Mouse (Mus musculus) right cerebral cortex, adult 2 months (tissue): ENCODE data around the gene Plpp2.

Experiments used
- DNase-seq, 2 experiments: peaks; one replicate each; pipeline ENCODE4 v3.0.0; 2021 to 2022; ENCODE audit warnings: low spot score in 2 of 2

Plpp2 gene

DNA sequence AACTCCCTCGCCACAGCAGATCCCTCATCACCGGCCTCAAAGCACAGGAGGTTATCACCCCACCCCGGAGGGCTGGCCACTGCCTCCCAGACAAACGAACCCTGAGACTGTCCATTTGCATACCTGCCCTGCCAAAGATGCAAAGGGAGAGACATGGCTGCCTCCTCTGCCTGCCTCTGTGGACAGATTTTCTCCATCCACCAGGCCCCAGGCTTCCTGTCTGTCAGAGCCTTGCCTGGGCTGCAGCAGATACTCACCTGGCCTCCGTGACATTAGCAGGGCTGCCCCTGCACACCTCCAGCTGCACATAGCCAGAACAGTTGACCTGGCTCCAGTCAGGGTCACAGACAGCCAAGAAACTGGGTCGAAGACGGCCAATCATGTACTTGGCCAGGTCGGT lies 3.4 kb downstream of the Plpp2 start:
- no peak for DNase-seq

DNA sequence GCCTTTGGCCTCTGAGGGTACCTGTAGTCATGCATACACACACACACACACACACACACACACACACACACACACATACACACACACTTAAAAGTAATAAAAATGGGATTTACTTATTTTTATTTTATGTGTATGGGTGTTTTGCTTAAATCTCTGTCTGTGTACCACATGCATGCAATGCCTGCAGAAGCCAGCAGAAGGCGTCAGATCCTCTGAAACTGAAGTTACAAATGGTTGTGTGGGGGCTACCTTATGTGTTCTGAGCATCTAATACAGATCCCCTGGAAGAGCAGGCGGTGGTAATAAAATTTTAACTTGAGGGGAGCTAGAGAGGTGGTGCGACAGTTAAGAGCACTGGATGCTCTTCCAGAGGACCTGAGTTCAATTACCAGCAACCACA lies 5.5 kb downstream of the Plpp2 start:
- DNase-seq: no peak

DNA sequence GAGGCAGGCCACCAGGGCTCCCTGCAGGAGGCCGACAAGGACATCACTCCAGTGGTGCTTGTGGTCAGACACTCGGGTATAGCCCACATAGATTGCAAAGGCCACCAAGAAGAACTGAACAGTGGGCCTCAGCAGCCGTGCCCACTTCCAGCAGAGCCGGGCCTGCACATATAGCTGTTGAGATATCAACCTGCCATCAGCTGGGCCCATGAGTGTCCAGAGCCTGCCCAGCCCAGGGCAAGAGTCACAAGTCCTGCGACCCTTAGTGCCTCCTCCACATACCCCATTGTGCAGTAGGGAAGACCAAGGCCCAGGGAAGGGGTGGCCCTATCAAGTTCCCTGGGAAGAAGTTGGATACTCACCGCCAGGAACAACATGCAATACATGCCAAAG lies 6.1 kb downstream of the Plpp2 start:
- DNase-seq: no peak

DNA sequence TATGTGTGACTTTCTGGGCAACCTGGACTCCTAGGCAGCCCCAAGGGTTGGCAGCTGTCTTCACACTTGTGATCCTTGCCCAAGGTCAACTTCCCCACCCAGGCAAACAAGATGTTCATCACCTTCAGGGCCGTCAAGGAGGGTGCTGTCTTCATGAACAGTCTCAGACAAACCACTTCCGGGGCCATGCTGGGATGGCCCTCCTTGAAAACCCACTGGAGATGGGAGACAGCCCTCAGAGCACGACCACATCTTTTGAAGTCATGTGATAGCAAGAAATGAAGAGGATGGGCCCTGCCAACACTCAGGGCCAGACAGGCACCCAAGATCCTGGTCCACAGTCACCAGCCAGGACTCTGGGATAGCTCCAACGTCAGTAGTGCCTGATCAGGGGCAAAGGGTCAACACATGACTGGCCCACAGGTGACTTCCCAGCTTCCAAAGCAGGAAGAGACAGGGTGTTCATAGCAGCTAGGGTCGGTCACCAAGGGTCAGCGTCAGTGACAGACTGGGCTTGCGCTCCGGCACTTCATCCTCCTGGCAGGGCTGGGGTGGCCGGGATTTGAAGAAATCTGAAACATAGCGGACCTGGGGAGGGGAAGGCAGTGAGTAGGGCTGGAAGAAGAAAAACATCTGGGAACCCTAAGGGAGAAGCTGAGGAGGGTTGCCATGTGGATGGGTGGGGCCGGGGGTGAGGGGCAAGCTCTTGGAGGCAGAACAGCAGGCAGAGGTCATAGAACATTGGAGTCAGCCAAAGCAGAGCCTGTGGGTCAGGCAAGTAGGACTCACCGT lies 6.7 kb downstream of the Plpp2 start:
- DNase-seq: no peak

DNA sequence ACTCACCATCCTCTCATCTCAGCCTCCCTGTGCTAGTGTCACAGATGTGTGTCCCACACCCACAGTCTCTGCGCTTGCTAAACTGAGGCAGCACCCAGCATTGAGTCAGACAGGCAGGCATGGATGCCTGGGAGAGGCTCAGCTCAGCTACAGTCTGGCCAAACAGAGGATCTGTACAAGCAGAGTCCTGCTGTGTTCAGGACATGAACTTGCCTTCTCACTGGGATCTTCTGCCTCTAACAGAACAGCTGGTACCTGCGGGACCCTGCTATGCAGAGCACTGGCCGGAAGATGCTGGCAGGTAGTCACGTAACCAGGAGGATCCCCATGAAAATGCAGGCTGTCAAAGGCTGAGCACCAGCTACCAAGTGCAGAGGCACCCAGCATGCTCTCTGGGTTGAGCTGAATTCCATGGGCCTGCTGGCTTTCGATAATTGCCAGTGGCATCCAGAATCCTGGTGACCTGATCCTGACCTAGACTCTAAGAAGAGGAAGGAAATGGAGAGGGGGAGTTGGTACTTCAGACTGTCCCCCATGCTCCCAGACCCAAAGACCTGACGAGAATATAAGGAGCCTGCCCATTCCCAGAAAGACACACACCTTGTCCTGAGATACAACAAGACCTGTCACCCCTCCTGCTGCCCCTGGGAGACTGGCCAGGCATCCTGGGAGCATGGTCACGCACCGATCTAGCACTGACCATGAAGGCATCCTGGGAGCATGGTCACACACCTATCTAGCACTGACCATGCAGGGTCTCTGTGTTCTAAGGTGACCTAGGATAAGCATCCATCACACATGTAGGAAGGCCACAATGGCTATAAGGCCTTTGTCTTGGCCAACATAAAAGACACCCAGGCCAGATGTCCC lies 7.9 kb downstream of the Plpp2 start:
- no peak for DNase-seq

DNA sequence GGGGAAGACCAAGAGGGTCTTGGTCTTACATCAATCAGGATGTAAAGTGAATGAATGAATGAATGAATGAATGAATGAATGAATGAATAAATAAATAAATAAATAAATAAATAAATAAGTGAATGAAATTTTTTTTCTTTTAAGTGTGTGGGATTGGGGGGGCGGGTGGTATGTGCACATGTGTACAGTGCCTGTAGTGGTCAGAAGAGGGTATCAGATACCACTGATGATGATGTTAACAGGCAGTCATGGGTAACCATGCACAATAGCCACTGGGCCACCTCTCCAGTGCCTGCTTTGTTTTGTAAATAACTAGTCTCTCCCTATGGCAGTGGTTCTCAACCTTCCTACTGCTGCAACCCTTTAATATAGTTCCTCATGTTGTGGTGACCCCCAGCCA lies 9.2 kb downstream of the Plpp2 start:
- DNase-seq: no peak

DNA sequence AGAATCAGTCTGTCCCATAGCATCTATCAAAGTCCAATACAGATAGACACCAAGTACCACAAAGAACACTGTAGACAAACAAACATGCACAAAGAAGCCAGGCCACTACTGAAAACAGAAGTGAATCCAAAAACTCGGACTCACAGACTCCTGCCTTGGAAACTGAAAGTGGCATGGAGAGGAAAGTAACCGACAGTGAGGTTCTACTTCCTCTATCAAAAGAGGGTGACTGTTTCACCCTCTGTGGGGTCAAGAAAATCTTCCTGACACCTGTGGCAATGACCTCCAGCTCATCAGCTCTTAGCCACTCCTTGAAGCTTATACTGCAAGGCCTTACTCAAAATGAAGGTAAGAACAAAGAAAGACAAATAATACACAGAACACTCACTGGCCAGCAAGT lies 26.9 kb downstream of the Plpp2 start:
- no peak for DNase-seq

DNA sequence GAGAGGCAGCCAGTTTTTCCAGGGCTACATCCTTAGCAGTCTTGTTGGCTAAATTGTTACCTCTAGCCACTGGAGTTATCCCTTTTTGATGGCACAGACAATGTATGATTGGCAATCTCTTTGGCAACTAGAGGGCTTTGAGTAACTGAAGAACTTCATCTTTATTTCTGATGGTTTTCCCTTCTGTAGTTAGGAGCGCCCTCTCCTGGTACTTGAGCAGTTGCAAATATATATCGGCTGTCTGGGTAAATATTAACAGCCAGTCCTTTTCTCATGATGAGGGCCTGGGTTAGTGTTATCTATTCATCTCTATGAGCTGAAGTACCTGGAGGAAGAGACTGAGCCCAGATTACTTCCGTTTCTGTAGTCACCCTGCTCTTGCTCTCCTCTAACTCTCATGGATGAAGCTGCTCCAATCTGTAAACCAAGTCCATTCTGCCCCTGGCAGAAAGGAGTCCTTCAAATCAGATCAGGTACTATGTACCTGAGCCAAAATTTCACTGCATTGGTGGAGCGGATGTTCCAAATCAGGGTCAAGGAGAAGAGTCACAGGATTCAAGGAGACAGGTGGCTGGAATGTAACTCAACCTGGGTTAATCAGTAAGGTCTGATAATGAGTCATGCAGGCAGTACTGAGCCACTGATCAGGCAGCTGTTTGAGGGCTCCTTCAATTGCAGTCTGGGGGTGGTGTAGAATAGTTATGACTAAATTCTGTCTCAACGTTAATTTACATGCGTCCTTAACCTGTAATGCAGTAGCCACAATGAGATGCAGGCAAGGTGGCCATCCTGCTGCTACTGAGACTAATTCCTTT lies 30.6 kb downstream of the Plpp2 start:
- DNase-seq: no peak

DNA sequence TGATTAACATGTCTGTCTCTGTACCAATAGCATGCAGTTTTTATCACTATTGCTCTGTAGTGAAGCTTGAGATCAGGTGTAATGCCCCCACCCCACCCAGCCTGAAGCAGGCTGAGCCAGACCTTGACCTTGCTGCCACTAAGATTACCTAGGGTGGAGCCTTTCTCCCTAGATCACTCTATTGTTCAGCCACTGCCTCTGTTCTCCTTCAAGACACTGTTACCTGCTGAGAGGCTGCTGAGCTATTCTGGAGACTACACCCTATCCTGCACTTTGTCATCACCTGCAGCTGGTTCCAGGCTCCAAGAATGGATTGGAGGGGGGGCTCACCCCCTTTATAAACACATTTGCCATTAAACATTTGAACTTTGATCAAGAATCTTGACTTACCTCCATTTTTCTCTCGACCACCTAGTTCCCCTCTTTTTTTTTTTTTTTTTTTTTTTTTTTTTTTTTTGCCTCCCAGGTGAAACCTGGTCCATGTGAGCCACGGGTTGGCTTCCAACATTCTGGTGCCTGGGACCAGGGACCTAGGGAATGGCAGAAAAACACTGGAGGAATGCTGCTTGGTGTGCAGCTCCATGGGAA lies 36.8 kb downstream of the Plpp2 start:
- no peak for DNase-seq

DNA sequence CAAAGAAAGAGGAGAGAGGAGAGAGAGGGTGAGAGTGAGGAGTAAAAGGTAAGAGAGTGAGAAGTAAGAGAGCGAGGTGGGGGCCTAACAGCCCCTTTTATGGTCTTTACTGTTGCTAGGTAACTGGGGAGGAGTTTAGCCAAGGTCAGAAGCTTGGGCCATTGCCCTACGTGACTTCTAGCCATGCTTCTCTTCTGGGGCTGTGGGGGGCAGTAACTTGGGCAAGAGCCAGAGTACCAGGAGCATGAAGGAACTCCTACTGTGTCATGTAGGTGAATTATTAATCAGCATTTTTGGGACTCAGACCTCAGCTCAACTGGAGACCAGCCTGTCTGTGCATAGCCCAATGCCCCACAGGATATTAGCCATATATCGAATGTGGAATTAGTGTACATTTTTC lies 37.7 kb downstream of the Plpp2 start:
- DNase-seq: no peak
